Mouse (Mus musculus) forebrain, embryonic 16.5 days (tissue): ENCODE data around the gene Tbc1d1. TPM values are rescaled to one million over a fixed set of nuclear protein-coding genes. Genes with fewer than 3 reads are reported as not detected.
A peak's percentile ranks its signal among the peaks of the same experiment; 100 is the strongest.

Source experiments
- ATAC-seq: fragments of 200-750 bp; cut with Nextera tagmentation; 2 replicates; pipeline ENCODE4 v1.8.0; 2017; ENCODE audit warnings: mild to moderate bottlenecking, moderate library complexity
- H3K27ac ChIP-seq: fragments of 300-500 bp; sonication (generic); 2 replicates; pipeline ENCODE4 v1.5.1; 2014; ENCODE audit warnings: low read length, control low read depth
- H3K27me3 ChIP-seq: fragments of 300-500 bp; sonication (generic); replicated peaks from 2 replicates; pipeline ENCODE4 v1.6.1; 2014; ENCODE audit warnings: low read length; ENCODE audit not compliant: control insufficient read depth, insufficient read depth
- H3K36me3 ChIP-seq: fragments of 300-500 bp; sonication (generic); 2 replicates; pipeline ENCODE4 v1.6.1; 2014; ENCODE audit not compliant: control insufficient read depth, insufficient read depth
- H3K4me1 ChIP-seq: fragments of 300-500 bp; sonication (generic); replicated peaks from 2 replicates; pipeline ENCODE4 v1.6.1; 2014; ENCODE audit warnings: low read length; ENCODE audit not compliant: control insufficient read depth, insufficient read depth
- H3K4me2 ChIP-seq: fragments of 300-500 bp; sonication (generic); 2 replicates; pipeline ENCODE4 v1.6.1; 2014; ENCODE audit warnings: mild to moderate bottlenecking, low read length, control low read depth
- H3K4me3 ChIP-seq: fragments of 300-500 bp; sonication (generic); replicated peaks from 2 replicates; pipeline ENCODE4 v1.5.1; 2014; ENCODE audit warnings: mild to moderate bottlenecking, low read length, control low read depth
- H3K9ac ChIP-seq: fragments of 300-500 bp; sonication (generic); replicated peaks from 2 replicates; pipeline ENCODE4 v1.6.1; 2014; ENCODE audit warnings: low read depth, low read length, control low read depth
- H3K9me3 ChIP-seq: fragments of 300-500 bp; sonication (generic); 2 replicates; pipeline ENCODE4 v1.6.1; 2016; ENCODE audit warnings: low read length; ENCODE audit not compliant: control insufficient read depth
- whole genome bisulfite sequencing: fragments of 180-500 bp; shearing (Covaris S2); extraction: QIAGEN DNeasy Blood & Tissue Kit; methylation state at CpG from one replicate; pipeline ENCODE4 v1.1.7; 2014; 5-methylcytosine and 5-hydroxymethylcytosine counted together
- polyA plus RNA-seq: library from polyadenylated mRNA; unstranded; fragments of >200 nt; fragmentation: Nextera tagmentation; extraction: Ambion mirVana; gene quantifications from 2 replicates; pipeline ENCODE4 v1.2.1, GENCODE M21; 2015

The Tbc1d1 gene
- polyA plus RNA-seq, 1 experiment from 2014 or later, result 11.5 TPM

GRCm38 (mm10) chr5:64136325-64136724 lies 19.8 kb upstream of the Tbc1d1 start:
- no peak for ATAC-seq
- Histone ChIP-seq H3K27ac (no peak overlapping the region), H3K36me3 (no peaks in the 10 kb centered on the region), H3K27me3 (no peaks in the 10 kb centered on the region), H3K9ac (no peak overlapping the region), H3K4me2 (no peak overlapping the region), H3K4me3 (no peak overlapping the region), H3K4me1 (no peaks in the 10 kb centered on the region), H3K9me3 (no peaks in the 10 kb centered on the region)
- WGBS, result 79% methylated on average over 5 of the region's 5 CpGs

- Histone ChIP-seq H3K36me3 (no peaks in the 10 kb centered on the region), H3K9ac (no peak overlapping the region), H3K9me3 (no peaks in the 10 kb centered on the region), H3K4me3 (no peak overlapping the region), H3K4me2 (no peak overlapping the region), H3K27me3 (no peaks in the 10 kb centered on the region), H3K4me1 (no peaks in the 10 kb centered on the region), H3K27ac (no peak overlapping the region)
- no peak for ATAC-seq
- 75% methylated on average over 3 of the region's 3 CpGs for WGBS
Measured at GRCm38 (mm10) chr5:64140202-64140601, 15.9 kb upstream of the Tbc1d1 start.

GRCm38 (mm10) chr5:64144315-64144714 lies 11.8 kb upstream of the Tbc1d1 start:
- no peak overlapping the region for H3K4me2 ChIP-seq
- no peak overlapping the region for H3K9ac ChIP-seq
- no peak overlapping the region for H3K27ac ChIP-seq
- H3K9me3 ChIP-seq, result no peaks in the 10 kb centered on the region
- no peaks in the 10 kb centered on the region for H3K36me3 ChIP-seq
- H3K4me1 ChIP-seq, result no peaks in the 10 kb centered on the region
- H3K27me3 ChIP-seq, result no peaks in the 10 kb centered on the region
- H3K4me3 ChIP-seq, result no peak overlapping the region
- ATAC-seq, result no peak
- WGBS, result 86% methylated on average over 5 of the region's 5 CpGs

- no peak overlapping the region for H3K9ac ChIP-seq
- WGBS, result 81% methylated on average over 10 of the region's 10 CpGs
- no peaks in the 10 kb centered on the region for H3K36me3 ChIP-seq
- H3K9me3 ChIP-seq, result no peaks in the 10 kb centered on the region
- H3K4me3 ChIP-seq, result no peak overlapping the region
- H3K27me3 ChIP-seq, result 0 out of 2 replicates have a peak, but pooled peaks cover 3% of the 10 kb centered on the region
- no peaks in the 10 kb centered on the region for H3K4me1 ChIP-seq
- ATAC-seq, result no peak
- no peak overlapping the region for H3K4me2 ChIP-seq
- no peak overlapping the region for H3K27ac ChIP-seq
Measured at GRCm38 (mm10) chr5:64146384-64147005, 9.6 kb upstream of the Tbc1d1 start.

- Histone ChIP-seq H3K36me3 (no peaks in the 10 kb centered on the region), H3K4me3 (no peak overlapping the region), H3K27ac (no peak overlapping the region), H3K27me3 (0 out of 2 replicates have a peak, but pooled peaks cover 3% of the 10 kb centered on the region), H3K4me2 (no peak overlapping the region), H3K9me3 (no peaks in the 10 kb centered on the region), H3K9ac (no peak overlapping the region), H3K4me1 (no peaks in the 10 kb centered on the region)
- no peak for ATAC-seq
- 38% methylated on average over 17 of the region's 17 CpGs for WGBS
Measured at GRCm38 (mm10) chr5:64149184-64150127, 6.6 kb upstream of the Tbc1d1 start.

- WGBS, result 86% methylated on average over 1 of the region's 1 CpGs
Measured at GRCm38 (mm10) chr5:64153319-64153718, 2.8 kb upstream of the Tbc1d1 start.

GRCm38 (mm10) chr5:64156579-64156978 lies 474 bp downstream of the Tbc1d1 start:
- Histone ChIP-seq H3K9me3 (no peaks in the 10 kb centered on the region), H3K4me1 (peaks cover 13% of the 10 kb centered on the region), H3K27ac (no peak overlapping the region), H3K27me3 (peaks cover 4% of the 10 kb centered on the region), H3K4me3 (no peak overlapping the region), H3K36me3 (no peaks in the 10 kb centered on the region), H3K4me2 (no peak overlapping the region), H3K9ac (no peak overlapping the region)
- no peak for ATAC-seq
- 56% methylated on average over 4 of the region's 4 CpGs for WGBS

More at GRCm38 (mm10) chr5:64153319-64153718, 2.8 kb upstream of the Tbc1d1 start:
- H3K36me3 ChIP-seq, result no peaks in the 10 kb centered on the region
- H3K27me3 ChIP-seq, result 0 out of 2 replicates have a peak, but pooled peaks cover 3% of the 10 kb centered on the region
- no peak overlapping the region for H3K9ac ChIP-seq
- H3K9me3 ChIP-seq, result no peaks in the 10 kb centered on the region
- no peak for ATAC-seq
- H3K4me1 ChIP-seq, result no peaks in the 10 kb centered on the region
- H3K4me3 ChIP-seq, result no peak overlapping the region
- no peak overlapping the region for H3K27ac ChIP-seq
- no peak overlapping the region for H3K4me2 ChIP-seq

- Histone ChIP-seq H3K9me3 (no peaks in the 10 kb centered on the region), H3K36me3 (no peaks in the 10 kb centered on the region), H3K27ac (no peak overlapping the region), H3K27me3 (peaks cover 4% of the 10 kb centered on the region), H3K4me3 (no peak overlapping the region), H3K4me1 (peaks cover 13% of the 10 kb centered on the region), H3K4me2 (no peak overlapping the region), H3K9ac (no peak overlapping the region)
- WGBS, result 55% methylated on average over 1 of the region's 1 CpGs
- no peak for ATAC-seq
Measured at GRCm38 (mm10) chr5:64157926-64158325, 1.8 kb downstream of the Tbc1d1 start.

GRCm38 (mm10) chr5:64158501-64158900 lies 2.4 kb downstream of the Tbc1d1 start:
- Histone ChIP-seq H3K27ac (no peak overlapping the region), H3K9me3 (no peaks in the 10 kb centered on the region), H3K4me3 (no peak overlapping the region), H3K36me3 (no peaks in the 10 kb centered on the region), H3K9ac (no peak overlapping the region), H3K4me2 (peak overlapping the region; percentile 100), H3K27me3 (peaks cover 4% of the 10 kb centered on the region), H3K4me1 (peaks cover 13% of the 10 kb centered on the region)
- ATAC-seq, result no peak
- WGBS, result 44% methylated on average over 4 of the region's 4 CpGs
